Mouse (Mus musculus): Measurements from ENCODE around the gene Ctnnd2. TPM values are rescaled to one million over a fixed set of nuclear protein-coding genes. Genes with fewer than 3 reads are reported as not detected.
A peak's percentile ranks its signal among the peaks of the same experiment; 100 is the strongest.
"Not testable (repeated sequence)": the region's sequence is repeated elsewhere in the genome, so short reads cannot be mapped to it uniquely, and the experiment has no call there.

The Ctnnd2 gene
- total RNA-seq (2014; rRNA removed; ENCODE audit: low replicate concordance) (not detected in 2 replicates), polyA plus RNA-seq (2015; fragmentation: Nextera tagmentation; extraction: Ambion mirVana) (0.07 TPM in 1 of 2 replicates, not detected in the other)

DNA sequence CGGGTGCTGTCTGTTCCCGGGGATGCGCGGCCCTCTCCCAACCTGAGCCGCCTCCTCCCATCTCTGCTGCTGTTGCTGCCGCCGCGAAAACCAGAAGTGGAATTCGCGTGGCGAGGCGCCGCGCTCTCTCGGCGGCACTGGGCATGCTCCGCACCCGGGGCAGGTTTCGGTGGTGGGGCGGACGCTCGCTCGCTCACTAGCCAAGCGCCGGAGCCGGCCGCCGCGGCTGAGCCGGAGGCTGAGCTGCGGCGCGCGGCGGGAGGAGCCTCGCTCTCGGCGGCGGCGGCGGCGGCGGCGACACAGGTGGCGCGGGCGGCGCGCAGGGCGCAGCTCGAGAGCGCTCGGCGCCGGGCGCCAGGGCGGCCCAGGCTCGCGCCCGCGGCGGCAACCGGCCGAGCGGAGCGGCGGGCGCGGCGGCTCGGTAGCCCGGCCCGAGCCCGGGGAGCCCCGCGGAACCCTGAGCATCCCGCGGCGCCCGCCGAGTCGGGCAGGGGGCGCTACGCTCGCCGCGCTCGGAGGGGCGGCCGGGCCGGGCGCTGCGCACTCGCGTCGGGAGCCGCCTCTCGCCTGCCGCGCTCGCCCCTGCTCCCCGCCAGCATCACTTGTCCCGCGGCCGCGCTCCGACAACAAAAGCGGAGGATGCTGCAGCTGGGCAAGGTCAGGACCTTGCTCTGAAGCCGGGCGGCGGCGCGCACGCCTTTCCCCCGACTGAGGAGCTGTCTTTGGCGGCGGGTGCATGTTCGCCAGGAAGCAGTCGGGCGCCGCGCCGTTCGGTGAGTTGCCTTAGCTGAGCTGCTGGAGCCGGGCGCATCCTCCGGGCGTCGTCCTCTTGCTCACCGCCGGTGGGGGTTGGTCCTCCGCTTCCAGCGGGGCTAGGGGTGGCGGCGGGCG is at the start of gene Ctnnd2:
Ctnnd2 (plus strand) TSS at position 203 of the 891 bp plus-strand sequence.
- Histone ChIP-seq H3K4me1 (ENCODE audit: control insufficient read depth, insufficient read depth) (peaks cover 9% of the 10 kb centered on the region; the same call in 1 of the 2 replicates), H3K9me3 (replicated peaks; ENCODE audit: control insufficient read depth, low read length) (no peaks in the 10 kb centered on the region), H3K9ac (replicated peaks; ENCODE audit: low read depth, low read length) (no peak within 1 kb of the TSS), H3K27me3 (ENCODE audit: control insufficient read depth, insufficient read depth, low read length) (peaks cover 50% of the 10 kb centered on the region), H3K27ac (ENCODE audit: low read depth) (no peak within 1 kb of the TSS), H3K36me3 (replicated peaks; ENCODE audit: control insufficient read depth, insufficient read depth, low read length) (no peaks in the 10 kb centered on the region), H3K4me3 (ENCODE audit: low read depth, low read length) (peak within 1 kb of the TSS; percentile 52), H3K4me2 (ENCODE audit: low read depth, low read length) (peak within 1 kb of the TSS; percentile 84)
- no peak for TF ChIP-seq EP300 (IDR thresholded peaks at IDR 0.05; ENCODE audit: low read depth)
- no peak for TF ChIP-seq CTCF (IDR thresholded peaks at IDR 0.05; ENCODE audit: low read depth)
- peak; percentile 6 for DNase-seq (ENCODE audit: low spot score)
- peak; percentile 51 for ATAC-seq (ENCODE audit: insufficient read depth, low read depth)
- WGBS, result under 1% methylated on average over 77 of the region's 136 CpGs

DNA sequence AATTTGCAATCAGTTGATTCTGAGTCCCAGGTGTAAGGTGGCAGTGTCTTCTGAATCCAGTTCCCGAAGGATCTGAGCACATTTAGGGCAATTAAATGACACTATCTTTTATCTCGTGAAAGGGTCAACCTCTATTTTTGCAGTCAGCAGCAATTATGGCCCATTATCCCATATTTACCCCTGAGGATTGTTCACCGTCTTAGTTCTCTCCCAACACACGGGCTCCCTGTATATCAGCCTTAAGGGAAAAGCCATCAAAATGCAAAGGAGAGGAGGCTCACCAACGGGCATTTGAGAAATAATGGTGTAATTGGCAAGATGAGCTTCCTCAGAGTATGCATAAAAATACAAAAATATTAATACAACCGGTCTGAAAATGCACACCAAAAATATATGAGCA is 41.7 kb upstream of the Ctnnd2 start:
- ATAC-seq (ENCODE audit: insufficient read depth, low read depth), result no peak
- Histone ChIP-seq H3K27ac (ENCODE audit: low read depth) (no peak overlapping the region), H3K9me3 (replicated peaks; ENCODE audit: control insufficient read depth, low read length) (no peaks in the 10 kb centered on the region), H3K27me3 (ENCODE audit: control insufficient read depth, insufficient read depth, low read length) (no peaks in the 10 kb centered on the region), H3K9ac (replicated peaks; ENCODE audit: low read depth, low read length) (no peak overlapping the region), H3K36me3 (replicated peaks; ENCODE audit: control insufficient read depth, insufficient read depth, low read length) (no peaks in the 10 kb centered on the region), H3K4me3 (ENCODE audit: low read depth, low read length) (no peak overlapping the region), H3K4me1 (ENCODE audit: control insufficient read depth, insufficient read depth) (no peaks in the 10 kb centered on the region), H3K4me2 (ENCODE audit: low read depth, low read length) (no peak overlapping the region)
- 67% methylated on average over 6 of the region's 6 CpGs for WGBS
- TF ChIP-seq CTCF (IDR thresholded peaks at IDR 0.05; ENCODE audit: low read depth) (no peak), EP300 (IDR thresholded peaks at IDR 0.05; ENCODE audit: low read depth) (no peak)
- DNase-seq (ENCODE audit: low spot score), result no peak

DNA sequence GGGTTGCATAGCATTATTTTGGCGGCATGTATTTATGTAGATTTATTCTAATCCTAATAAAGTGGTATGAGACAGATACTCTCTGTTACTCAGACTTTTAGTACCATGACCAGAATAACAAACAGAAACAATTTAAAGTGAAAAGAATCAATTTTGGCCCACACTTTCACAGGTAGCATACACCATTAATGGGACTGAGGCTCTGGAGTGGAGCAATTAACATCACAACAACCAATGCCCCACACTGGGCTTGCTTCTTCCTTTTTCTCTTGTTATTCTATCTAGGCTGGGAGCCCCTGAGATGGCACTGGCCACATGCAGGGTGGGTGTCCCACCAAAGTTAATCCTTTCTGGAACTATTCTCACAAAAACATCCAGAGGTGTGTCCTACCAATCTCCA is 32.8 kb upstream of the Ctnnd2 start:
- not testable (repeated sequence) for ATAC-seq (ENCODE audit: insufficient read depth, low read depth)

DNA sequence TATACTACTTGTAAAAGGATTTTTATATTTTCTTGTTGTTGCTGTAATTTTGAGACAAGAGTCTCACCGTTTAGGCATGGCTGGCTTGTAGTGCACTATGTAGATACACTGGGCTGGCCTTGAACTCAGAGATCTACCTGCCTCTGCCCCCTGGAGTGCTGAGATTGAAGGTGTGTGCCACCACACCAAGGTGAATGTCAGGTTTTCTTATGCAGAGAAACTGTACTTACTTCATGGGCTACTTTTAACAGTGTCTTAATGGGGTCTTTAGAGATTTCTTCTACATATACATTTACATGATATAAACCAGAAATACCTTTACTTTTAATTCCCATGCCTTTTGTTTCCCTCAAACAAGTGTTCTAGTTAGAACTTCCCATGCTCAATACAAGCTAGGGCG is 27.0 kb upstream of the Ctnnd2 start:
- Histone ChIP-seq H3K9ac (replicated peaks; ENCODE audit: low read depth, low read length) (no peak overlapping the region), H3K36me3 (replicated peaks; ENCODE audit: control insufficient read depth, insufficient read depth, low read length) (no peaks in the 10 kb centered on the region), H3K4me2 (ENCODE audit: low read depth, low read length) (no peak overlapping the region), H3K4me1 (ENCODE audit: control insufficient read depth, insufficient read depth) (no peaks in the 10 kb centered on the region), H3K4me3 (ENCODE audit: low read depth, low read length) (no peak overlapping the region), H3K27me3 (ENCODE audit: control insufficient read depth, insufficient read depth, low read length) (no peaks in the 10 kb centered on the region), H3K27ac (ENCODE audit: low read depth) (no peak overlapping the region), H3K9me3 (replicated peaks; ENCODE audit: control insufficient read depth, low read length) (no peaks in the 10 kb centered on the region)
- TF ChIP-seq CTCF (IDR thresholded peaks at IDR 0.05; ENCODE audit: low read depth) (no peak), EP300 (IDR thresholded peaks at IDR 0.05; ENCODE audit: low read depth) (no peak)
- DNase-seq (ENCODE audit: low spot score) (no peak), ATAC-seq (ENCODE audit: insufficient read depth, low read depth) (no peak)
- 69% methylated on average over 2 of the region's 2 CpGs for WGBS

More for the DNA sequence above, 32.8 kb upstream of the Ctnnd2 start:
- not testable (repeated sequence) for H3K27me3 ChIP-seq (ENCODE audit: control insufficient read depth, insufficient read depth, low read length); H3K4me1 ChIP-seq (ENCODE audit: control insufficient read depth, insufficient read depth); H3K36me3 ChIP-seq (replicated peaks; ENCODE audit: control insufficient read depth, insufficient read depth, low read length); H3K27ac ChIP-seq (ENCODE audit: low read depth); H3K4me3 ChIP-seq (ENCODE audit: low read depth, low read length); H3K9me3 ChIP-seq (replicated peaks; ENCODE audit: control insufficient read depth, low read length); H3K9ac ChIP-seq (replicated peaks; ENCODE audit: low read depth, low read length); H3K4me2 ChIP-seq (ENCODE audit: low read depth, low read length); DNase-seq (ENCODE audit: low spot score)
- WGBS, result 61% methylated on average over 1 of the region's 1 CpGs

DNA sequence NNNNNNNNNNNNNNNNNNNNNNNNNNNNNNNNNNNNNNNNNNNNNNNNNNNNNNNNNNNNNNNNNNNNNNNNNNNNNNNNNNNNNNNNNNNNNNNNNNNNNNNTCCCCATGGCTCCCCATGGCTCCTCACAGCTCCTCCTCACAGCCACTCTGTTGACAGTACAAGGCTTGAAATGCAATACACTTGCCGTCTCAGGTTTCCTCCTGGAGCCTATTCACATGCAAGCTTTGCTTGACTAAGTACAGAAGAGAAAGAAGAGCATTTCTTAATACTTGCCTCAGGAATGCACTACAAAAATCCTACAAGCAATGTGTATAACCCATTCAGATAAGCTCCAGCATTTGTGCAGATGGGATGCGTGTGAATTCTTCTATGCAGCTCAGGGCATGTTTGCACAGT is 20.2 kb upstream of the Ctnnd2 start:
- Histone ChIP-seq H3K4me3 (ENCODE audit: low read depth, low read length) (no peak overlapping the region), H3K9ac (replicated peaks; ENCODE audit: low read depth, low read length) (no peak overlapping the region), H3K4me1 (ENCODE audit: control insufficient read depth, insufficient read depth) (no peaks in the 10 kb centered on the region), H3K36me3 (replicated peaks; ENCODE audit: control insufficient read depth, insufficient read depth, low read length) (no peaks in the 10 kb centered on the region), H3K27me3 (ENCODE audit: control insufficient read depth, insufficient read depth, low read length) (no peaks in the 10 kb centered on the region), H3K4me2 (ENCODE audit: low read depth, low read length) (no peak overlapping the region), H3K27ac (ENCODE audit: low read depth) (no peak overlapping the region), H3K9me3 (replicated peaks; ENCODE audit: control insufficient read depth, low read length) (no peaks in the 10 kb centered on the region)
- 47% methylated on average over 2 of the region's 2 CpGs for WGBS
- TF ChIP-seq EP300 (IDR thresholded peaks at IDR 0.05; ENCODE audit: low read depth) (no peak), CTCF (IDR thresholded peaks at IDR 0.05; ENCODE audit: low read depth) (no peak)
- ATAC-seq (ENCODE audit: insufficient read depth, low read depth) (no peak), DNase-seq (ENCODE audit: low spot score) (no peak)

Data from heart, postnatal 0 days (tissue).